Mouse (Mus musculus) stomach, postnatal 0 days (tissue): Measurements from ENCODE around the gene Gm10563.

Experiments
- CTCF ChIP-seq: IDR thresholded peaks from 2 replicates; pipeline ENCODE4 v1.5.1; 2016; ENCODE audit warnings: antibody characterized with exemption, low read depth, mild to moderate bottlenecking, moderate library complexity
- EP300 ChIP-seq: optimal IDR thresholded peaks from 2 replicates; pipeline ENCODE3; 2016; ENCODE audit warnings: antibody characterized with exemption

DNA sequence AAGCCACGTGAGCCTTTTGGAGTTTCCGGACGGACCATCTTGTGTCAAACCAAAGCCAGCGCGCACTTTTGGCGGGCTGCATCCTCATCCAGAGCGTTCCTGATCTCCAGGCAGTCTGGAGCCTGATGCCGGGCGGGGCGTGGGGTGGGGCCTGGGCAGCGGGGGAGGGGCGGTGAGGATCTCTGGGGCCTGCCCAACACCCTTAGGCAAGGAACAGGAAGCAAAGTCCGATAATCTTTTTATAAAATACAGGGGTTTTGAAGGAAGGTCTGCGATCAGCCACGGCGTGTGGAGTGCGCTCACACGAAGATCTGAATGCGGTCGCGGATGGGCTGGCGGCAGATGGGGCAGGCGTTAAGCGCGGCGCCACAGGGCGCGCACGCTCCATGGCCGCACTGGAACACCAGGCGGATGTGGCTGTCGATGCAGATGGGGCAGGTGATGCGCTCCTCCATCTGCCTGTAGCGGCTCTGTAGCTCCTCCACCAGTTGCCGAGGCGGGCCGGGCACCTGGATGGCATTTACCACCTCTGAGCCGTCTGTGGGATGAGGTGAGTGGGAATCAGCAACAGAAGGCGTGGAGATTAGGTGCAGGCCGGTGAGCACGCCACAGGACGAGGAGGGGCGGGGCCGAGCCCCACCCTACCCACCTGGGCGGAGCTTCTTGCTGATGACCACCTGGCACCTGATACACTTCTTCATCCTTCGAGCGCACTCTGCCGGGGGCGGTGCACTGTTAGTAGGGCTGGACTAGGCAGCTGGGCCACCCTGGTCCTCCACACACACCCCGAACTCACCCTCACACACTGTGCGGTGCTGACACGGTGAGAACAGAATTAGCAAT lies 9.5 kb upstream of the Gm10563 start:
- peak; percentile 31; the same call in 1 of the 2 replicates for TF ChIP-seq CTCF
- no peak for TF ChIP-seq EP300
